Mouse (Mus musculus) liver (tissue): Measurements from ENCODE around the gene Hck.
A peak's percentile ranks its signal among the peaks of the same experiment; 100 is the strongest.

ENCODE experiments used
- DNase-seq: peaks from one replicate; pipeline ENCODE4 v3.0.0-alpha.2; 2020; ENCODE audit warnings: mixed read lengths

Hck gene

DNA sequence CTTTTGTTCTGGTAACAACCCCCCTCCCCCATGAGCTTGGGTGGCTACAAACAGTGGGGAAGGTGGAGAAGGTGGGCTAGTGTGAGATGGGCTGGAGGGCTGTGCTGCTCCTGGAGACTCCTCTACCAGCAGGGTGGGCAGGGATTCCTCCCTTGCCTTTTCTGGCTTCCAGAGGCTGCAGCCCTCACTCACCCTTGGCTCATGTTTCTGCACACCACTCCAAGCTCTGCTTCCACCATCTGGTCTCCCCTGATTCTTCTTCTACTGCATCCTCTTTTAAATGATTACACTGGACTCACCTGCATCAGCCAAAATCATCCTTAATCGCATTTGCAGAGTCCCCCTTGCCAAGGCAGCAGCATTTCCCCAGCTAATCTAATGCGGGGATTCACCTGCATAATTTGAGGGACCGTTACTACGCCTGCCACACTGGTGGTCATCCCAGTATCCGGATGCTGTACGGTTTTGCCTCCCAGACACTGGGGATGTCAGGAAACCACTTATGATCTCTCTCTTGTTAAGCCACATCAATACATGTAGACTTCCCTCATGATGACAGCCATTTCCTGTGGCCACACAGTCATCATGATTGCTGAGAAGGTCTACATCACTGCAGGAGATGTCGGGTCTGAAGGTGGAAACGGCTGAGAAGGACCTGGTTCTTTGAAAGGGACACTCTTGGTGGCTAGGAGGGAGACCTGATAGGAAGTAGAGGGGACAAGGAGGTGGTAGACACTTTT, 43.8 kb downstream of the Hck start:
- DNase-seq: no peak

DNA sequence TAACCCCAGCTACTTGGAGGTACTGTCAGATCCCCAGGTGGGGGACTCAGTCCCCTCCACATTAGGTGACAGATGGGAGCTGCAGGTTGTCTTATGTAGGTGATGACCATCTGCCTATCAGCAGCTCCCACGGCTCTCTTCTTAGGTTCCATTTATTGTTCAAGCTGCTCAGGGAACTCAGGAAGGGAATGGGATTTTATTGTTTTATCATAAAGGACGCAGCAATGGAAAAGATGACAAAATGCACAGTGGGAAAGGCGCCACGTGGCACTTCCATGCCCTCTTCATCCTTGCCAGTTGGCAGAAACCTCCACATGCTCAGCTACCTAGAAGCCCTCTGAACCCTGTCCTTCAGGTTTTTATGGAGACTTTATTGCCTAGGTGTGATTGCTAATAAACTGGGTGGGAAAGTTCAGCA, 44.8 kb downstream of the Hck start:
- no peak for DNase-seq

DNA sequence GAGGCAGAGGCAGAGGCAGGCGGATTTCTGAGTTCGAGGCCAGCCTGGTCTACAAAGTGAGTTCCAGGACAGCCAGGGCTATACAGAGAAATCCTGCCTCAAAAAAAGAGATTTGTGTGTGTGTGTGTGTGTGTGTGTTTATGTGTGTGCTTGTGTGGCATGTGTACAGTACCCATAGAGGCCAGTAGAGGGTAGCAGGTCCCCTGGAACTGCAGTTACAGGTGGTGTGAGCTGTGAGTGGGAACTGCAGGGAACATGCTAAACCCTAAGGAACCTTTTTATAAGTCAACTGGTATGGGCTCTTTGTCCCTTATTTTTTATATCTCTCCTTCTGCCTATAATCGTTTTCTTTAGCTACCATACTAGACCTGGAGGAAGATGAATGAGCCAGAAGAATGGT, 49.0 kb downstream of the Hck start:
- DNase-seq: peak; percentile 11

DNA sequence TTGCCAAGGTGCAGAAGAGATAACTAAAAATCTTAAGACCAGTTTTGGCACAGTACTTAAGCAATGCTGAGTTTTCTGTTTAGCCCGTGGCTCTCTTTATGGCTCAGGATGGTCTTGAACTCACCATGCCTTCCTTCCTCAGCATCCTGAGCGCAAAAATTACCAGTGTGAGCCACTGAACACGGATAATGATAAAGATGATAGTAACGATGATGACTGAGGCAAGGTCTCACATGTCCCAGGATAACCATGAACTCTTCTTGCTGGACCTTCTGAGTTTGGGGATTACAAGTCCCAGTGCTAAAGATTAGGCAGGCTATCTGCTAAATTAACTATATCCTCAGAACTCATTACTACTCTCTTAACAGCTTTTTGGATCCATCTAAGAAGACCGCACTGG, 51.9 kb downstream of the Hck start:
- DNase-seq: no peak

DNA sequence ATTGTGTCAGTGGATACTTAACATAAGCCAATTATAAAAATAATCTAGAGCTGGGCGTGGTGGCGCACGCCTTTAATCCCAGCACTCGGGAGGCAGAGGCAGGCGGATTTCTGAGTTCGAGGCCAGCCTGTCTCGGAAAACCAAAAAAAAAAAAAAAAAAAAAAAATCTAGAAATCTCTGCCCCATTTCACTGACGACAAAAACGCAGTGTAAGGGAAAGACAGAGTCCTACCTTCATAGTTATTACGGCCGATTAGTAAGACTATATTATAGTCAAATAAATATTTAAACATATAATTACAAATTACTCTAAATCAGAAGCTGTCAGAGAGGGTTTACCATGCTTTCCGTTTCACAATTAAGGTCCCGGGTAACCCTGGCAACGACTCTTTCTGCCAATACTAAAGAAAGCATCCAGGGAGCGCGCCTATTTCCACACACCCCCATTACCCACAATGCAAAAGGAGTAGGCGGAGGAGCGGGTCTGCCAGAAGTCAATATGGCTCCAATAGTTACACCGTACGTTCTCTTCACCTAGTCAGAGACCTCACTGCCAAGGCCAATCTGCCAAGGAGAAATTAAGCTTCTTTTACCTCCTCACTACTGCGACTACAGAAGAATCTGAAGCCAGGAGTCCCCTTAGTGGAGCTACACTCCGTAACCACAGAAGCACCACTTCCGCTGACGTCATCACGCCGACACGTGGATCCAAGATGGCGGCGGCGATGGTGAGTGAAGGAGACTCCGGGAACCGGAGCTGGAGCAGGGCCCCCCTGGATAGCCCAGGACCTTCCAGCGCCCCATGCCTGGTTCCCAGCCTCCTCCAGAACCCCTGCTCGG, 52.8 kb downstream of the Hck start, which contains the start of gene Tm9sf4:
Tm9sf4 (plus strand) TSS at position 460 of the 840 bp plus-strand sequence.
- DNase-seq: peak; percentile 85

DNA sequence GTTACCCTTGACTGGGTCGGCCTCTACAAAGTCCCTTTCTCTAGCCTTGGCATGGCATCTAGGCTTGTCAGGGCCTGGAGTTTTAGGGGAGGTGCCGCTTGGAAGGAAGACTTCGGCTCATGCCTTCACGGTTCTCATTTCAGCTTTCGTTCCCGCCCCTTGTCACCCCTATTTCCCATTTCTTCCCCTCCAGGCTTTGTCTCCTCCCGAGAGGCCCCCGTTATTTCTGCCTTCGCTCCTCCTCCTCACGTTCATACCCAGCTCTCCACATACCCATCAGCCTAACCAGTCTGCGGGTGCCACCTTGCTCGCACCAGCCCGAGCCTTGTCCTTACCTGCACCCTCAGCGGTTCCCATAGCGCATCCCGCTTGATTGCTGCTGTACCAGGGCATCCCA, 53.4 kb downstream of the Hck start:
- DNase-seq: no peak

DNA sequence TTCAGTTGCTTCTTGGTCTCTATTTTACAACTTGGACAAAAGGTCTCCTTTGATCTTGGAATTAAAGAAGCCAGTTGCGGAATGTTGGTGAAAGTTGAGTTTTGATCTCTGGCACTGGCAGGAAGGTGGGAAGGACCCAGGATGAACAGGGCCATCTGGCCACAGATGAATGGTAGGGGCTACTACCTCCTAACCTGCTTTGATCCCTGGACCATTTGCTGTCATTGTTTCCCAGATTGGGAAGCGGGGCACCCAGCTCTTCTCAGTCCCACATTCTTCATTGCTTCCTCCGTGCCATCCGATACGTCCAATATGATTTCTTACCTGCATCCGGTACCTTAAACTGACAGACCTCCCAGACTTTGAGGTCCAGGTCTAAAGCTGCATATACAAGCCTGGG, 58.9 kb downstream of the Hck start:
- no peak for DNase-seq

DNA sequence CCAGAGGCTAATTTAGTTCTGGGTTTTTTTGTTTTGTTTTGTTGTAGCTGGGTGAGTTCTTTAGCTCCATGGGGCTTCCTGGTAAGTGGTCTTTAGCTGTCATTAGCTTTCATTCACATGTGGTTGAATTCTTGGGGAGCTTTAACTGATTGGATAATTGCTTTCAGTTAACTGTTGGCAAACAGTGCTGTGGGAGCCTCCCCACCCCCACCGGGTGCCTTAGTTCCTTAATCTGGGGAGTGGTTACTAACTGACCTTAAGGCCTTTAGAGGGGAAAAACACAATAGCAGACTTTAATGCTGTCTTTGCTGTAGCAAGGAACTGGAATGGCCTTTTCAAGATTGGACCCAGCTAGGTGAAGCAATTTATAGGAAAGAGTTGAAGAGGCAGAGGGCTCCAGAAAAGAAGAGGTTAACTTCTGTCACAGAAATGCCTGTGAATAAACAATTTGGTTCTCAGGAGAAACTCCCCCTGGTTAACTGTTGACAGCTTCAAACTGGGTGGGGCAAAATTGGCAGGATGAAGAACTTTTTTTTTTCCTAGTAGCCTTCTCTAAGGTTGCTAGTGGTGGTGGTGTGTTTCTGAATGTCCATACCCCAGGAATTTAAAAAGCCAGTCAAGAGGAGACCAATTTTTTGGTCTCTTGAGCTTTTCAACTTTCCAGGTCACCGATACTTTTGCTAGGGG, 60.0 kb downstream of the Hck start:
- peak; percentile 58 for DNase-seq

DNA sequence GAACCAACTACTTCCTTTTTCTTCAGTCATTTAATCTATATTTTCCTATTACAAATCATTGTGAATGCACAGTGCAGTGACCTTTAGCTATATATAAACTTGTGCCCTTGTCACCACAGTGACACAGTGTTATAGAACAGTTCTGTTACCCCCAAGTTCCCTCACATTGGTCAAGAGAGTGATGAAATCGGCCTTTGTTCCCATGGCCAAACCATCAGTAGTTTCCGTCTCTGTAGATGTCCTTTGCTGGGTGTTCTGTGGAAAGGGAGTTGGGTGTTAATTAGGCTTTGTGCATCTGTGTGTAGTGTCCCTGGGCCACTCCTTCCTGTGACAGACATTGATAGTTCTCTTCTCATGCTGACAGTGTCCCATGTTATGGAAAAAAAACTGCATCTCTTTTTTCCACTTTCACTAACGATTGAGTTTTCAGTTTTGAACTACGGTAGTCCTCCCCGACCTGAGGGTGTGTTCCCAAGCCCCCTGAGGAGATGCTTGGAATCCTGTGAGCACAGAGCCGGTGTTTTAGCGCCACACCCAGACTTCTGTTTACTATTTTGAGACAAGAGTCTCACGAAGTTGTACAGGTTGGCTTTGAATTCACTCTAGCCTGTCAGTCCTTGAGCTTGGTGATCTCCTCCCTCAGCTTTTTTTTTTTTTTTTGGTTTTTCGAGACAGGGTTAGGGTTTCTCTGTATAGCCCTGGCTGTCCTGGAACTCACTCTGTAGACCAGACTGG, 62.4 kb downstream of the Hck start:
- no peak for DNase-seq

DNA sequence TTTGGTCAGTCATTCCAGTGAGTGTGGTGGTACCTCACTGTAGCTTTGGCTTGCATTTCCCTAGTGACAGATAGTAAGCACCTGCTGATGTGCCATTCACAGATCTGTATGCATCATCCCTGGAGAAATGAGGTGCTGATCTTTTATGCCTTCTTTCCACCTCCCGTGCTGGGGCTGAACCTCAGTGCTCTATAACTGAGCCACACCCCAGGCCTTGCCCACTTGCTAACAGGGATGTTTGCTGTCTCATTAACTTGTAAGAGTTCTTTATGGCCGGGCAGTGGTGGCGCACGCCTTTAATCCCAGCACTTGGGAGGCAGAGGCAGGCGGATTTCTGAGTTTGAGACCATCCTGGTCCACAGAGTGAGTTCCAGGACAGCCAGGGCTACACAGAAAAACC, 63.7 kb downstream of the Hck start:
- DNase-seq: no peak

DNA sequence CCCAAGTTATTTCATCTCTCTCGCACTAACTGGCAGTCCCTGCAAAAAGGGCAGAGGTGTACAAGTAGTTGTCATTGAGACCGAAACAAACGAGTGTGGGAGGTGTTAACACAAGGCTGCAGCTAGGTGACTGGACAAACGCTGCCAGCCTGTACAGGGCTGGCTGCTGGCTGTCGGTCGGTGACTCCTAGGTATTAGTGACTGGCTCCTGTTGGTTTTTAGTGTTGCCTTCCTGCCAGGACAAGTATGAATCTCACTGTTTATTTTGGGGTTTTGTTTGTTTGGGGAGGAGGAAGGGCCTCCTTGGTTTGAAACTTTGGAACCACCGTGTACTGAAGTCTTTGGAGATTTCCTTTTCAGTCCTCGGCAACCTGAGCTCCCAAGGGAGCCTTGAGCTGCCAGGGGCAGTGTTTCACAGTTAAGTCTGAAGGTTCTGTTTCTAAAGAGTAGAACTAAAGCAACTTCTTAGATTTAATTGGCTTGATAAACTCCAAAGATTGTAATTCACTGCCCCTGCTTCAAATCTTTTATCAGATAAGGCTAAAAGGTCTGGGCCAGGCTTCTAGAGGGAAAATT, 67.8 kb downstream of the Hck start:
- no peak for DNase-seq

DNA sequence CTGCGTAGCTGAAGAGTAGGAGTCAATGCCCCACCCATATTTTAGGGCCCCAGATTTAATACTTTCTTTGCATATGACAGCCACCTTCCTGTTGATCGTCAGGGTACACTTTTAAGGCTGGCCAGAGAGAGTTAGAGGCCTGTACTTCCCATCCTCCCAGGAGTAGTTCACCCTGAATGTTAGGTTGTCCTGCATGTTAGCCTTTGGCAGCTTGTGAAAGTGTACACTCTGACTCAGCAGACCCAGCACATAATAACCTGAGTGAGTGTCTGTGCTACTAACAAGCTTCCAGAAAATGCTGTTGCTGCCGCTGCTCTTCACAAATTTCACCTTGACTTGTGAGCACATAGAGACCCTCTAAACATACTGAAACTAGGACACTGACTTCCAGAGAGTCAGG, 68.9 kb downstream of the Hck start:
- DNase-seq: no peak

DNA sequence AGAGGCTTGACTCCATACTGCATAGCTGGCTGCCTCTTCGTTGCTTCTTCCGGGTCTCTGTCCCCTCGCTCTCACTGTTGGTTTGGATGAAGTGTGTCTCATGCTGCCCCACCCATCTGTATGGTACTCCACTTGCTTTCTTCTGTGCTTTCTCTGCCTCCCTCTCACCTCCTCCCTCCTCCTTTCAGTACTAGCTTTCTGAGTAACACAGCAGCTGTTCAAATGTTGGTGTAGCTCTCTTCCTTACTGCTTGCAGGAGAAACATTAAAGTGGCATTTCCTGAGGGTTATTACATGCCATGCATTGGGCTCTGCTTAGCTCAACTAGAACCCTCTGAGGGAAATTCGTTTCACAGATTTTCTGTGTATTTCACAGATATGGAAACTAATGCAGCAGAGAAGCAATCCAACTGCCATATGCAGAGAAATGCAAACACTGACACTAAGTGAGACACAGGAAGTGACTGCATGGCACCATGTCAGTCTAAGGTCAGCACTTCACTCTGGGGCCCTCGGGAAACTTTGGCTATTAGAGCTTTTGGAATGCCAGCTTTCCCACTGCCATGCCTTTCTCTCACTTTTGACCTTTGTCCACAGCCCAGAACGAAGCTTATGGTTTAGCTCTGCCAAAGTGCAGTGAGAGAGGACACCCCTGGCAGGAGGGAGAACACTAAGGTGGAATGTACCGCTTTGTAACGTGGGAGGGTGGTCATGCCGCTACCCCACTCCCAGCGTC, 71.0 kb downstream of the Hck start:
- no peak for DNase-seq

DNA sequence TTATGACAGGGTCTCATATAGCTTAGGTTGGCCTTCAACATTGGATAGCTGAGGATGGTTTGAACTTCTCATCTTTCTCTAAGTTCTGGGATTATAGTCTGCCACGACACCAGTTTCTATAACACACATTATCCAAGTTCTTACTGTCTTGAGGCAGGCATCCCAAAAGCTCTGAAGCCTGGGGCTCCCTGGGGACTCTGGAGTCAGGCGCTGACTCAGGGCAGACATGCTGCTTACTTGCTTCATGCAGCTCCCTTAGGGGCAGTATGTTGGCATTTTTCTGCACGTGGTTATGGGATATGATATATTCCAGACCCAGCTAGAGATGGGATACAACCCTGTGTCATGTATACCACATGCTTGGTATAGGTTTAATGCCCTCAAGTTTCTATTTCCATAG, 71.7 kb downstream of the Hck start:
- no peak for DNase-seq

DNA sequence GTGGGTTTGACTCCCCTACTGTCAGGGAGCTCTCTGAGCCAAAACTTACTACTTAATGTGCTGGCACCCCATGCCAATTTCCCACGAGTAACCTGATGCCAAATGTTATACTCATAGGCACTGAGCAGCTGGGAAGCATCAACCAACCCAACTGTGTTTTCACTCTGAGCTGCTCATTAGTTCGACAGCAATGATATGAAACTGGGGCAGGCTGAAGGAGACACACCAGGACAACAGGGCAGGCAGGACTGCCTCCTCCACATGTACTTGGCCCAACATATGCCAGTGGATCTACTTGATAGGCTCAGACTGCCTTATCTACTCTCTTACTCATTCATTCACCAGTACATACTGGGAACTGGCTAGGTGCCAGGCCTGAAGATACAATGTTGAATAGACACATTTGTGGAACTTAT, 77.9 kb downstream of the Hck start:
- no peak for DNase-seq

DNA sequence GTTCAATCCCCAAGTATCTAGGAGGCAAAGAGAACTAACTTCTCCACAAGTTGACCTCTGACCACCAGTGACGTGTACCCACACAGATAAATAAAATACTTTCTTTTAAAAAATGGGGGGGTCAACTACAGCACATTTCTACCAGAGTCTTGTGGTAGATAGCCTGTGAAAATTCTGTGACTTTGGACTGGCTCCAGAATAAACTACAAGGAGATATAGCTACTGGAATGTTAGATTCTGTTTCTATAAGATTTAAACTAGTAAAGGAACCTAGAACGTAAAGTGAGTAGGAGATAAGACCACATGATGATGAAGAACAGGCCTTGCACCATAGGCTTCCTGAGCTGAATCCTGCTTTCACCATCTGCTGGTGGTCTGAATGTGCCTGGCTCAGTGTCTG, 79.6 kb downstream of the Hck start:
- no peak for DNase-seq

DNA sequence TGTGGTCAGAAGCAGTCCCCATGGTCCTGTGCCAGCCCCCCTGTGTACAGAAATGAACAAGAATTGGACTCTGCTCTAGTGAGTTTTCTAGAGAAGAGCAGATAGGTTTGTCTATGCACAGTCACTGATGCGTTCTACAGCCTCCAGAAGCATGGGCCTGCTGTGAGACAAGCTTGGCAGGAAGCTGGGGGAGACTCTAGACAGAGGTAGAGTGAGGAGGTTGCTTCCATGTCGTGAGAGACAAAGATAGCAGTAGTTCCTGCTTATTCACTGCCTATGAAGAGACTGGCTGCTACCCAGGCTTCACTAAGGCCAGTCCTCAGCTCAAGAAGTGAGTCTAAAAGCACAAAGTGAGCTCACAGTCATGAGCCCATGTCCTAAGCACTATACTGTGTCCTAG, 83.0 kb downstream of the Hck start:
- no peak for DNase-seq

DNA sequence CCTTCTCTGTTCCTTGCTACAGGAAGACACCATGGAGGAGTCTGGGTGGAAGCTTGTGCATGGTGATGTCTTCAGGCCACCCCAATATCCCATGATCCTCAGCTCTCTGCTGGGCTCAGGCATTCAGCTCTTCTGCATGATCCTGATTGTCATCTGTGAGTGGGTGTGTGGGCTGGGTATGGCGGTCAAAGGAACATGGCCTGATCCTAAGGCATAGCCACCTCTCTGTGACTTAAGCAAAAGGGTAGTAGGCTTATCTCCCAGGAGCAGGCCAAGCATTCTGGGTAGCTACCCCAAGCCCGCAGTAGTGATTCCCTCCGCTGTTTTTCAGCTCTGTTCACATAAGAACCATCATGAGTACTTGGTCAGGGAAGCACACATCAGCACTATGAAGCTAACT, 86.0 kb downstream of the Hck start:
- peak; percentile 17 for DNase-seq

DNA sequence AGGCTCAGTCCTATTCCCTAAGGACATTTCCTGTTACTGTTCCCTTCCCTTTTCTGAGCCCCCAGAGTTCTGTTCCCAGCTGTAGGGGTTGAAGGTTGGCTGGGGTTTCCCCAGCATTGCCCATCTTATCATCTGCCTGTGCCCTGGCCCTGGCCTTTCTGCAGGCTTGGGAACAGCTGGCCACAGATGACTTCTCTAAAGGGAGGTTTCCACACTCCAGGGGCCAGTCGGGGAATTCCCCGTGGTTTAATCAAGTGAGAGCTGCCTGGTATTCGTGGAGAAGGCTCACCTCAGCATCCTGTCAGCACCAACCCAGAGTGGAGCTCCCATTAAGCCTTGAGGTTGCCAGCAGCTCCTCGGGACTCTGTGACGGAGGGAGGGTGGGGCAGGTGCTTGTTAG, 90.2 kb downstream of the Hck start:
- DNase-seq: no peak

DNA sequence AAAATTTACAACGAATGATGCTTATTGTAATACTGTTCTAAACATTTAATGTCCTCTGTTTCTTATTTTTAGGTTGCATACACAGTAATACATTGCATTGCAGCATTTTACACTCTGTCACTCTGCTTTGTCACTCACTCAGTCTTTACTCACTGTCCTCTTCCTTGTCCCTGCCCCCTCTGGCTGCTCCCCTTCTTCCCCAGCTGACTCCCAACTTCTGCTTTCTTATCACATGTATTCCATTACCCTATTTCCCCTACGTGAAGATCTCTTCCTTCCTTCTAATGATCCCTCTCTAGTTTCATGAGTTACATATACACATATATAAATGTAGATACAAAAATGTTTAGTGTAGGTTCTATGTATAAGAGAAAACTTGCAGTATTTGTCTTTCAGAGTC, 90.8 kb downstream of the Hck start:
- no peak for DNase-seq
